Mouse (Mus musculus): Measurements from ENCODE around the gene Trim7.
"Not testable (repeated sequence)": the region's sequence is repeated elsewhere in the genome, so short reads cannot be mapped to it uniquely, and the experiment has no call there.

Gene Trim7

GRCm38 (mm10) chr11:48852624-48853473 is 26.9 kb downstream of the Trim7 start:
- peak in 1 of 2 experiments; percentile 32 for DNase-seq

- DNase-seq: peak; percentile 87 to 95
These were observed 27.7 kb downstream of the Trim7 start for GRCm38 (mm10) chr11:48853474-48854180.

- peak; percentile 69 to 73 for DNase-seq
These were observed 33.1 kb downstream of the Trim7 start for GRCm38 (mm10) chr11:48859014-48859413.

- DNase-seq: no peak
These were observed 36.9 kb downstream of the Trim7 start for GRCm38 (mm10) chr11:48862784-48863319.

DNA sequence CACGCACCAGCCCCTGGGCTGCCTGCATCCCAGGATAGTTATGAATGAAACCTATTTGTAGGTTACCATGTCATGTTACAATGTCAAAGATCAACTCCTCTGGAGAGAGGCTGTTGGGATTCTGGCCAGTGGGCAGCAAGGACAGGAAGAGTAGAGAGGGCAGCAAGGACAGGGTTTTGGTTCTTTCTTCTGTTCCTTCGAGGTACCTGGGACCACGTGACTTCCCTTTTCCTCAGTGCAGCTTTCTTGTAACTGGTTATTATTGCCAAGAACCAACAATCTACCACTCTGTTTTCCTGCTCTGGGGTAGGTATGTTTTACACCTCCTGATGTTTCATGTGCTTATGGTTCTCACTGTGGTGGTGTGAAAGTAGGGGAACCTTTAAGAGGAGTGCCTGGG is 37.9 kb downstream of the Trim7 start:
- no peak for DNase-seq

GRCm38 (mm10) chr11:48866481-48866880 is 40.5 kb downstream of the Trim7 start:
- no peak for DNase-seq

GRCm38 (mm10) chr11:48869380-48870110 is 43.6 kb downstream of the Trim7 start:
- no peak for DNase-seq

- DNase-seq: no peak
These were observed 44.8 kb downstream of the Trim7 start for GRCm38 (mm10) chr11:48870781-48871180.

GRCm38 (mm10) chr11:48871201-48871772 is 45.3 kb downstream of the Trim7 start, which contains the start of gene Irgm1:
Gene Irgm1, minus strand, starts transcription at chr11:48871683.
- peak; percentile 32 to 37 for DNase-seq

DNA sequence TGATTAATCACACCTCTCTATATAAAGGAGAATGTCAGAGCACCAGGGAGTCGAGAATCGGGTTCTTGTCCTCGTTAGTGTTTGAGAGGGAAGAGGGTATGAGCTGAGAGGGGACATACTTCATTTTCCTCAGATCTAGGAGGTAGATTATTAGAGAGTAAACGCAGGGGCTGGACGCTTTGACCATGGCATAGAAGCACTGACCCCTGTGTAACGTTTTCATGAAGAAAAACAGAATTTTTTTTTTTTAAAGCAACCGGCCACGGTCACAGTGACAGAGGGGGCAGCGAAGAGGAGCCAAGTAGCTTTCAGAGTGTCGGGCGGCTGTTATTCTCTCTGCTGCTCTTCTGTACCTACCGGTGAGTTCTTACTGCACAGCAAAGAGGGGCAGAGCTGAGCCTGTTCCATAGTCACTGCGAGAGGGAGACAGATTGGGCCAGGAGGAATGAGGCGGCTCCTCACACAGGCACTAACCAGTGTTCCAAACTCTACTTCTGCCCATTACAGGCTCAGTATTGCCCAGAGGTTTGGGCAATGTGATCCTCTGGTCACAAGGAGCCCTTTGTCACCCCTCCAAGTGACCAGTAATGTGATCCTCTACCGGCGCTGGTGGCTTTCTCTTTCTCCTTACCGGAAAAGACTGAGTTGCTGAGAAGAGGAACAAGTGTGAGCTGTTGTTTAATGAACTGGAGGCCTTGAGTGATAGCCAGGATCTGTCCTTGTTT is 46.0 kb downstream of the Trim7 start:
- peak in 1 of 2 experiments; percentile 30 for DNase-seq

GRCm38 (mm10) chr11:48872695-48873300 is 46.9 kb downstream of the Trim7 start:
- DNase-seq: no peak

- DNase-seq: no peak
These were observed 47.8 kb downstream of the Trim7 start for GRCm38 (mm10) chr11:48873591-48874290.

DNA sequence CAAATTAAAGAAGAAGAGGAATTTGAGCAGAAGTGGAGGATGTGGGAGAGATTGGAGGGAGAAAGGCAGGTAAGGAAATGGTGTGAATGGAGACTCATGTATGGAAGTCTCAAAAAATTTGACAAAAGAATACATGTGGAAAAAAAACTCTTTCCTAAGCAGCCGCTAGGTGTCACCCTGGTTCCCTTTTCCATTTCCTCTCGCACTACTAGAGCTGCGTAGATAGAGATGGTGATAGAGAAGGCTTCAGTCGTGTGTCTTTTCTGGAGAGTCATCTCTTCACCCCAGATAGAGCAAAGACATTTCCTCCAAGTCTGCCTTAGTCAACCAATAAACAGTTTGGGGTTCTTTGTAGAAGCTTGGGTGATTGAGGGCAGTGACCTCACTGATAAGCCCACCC is 48.5 kb downstream of the Trim7 start:
- DNase-seq: peak; percentile 60 to 62

DNA sequence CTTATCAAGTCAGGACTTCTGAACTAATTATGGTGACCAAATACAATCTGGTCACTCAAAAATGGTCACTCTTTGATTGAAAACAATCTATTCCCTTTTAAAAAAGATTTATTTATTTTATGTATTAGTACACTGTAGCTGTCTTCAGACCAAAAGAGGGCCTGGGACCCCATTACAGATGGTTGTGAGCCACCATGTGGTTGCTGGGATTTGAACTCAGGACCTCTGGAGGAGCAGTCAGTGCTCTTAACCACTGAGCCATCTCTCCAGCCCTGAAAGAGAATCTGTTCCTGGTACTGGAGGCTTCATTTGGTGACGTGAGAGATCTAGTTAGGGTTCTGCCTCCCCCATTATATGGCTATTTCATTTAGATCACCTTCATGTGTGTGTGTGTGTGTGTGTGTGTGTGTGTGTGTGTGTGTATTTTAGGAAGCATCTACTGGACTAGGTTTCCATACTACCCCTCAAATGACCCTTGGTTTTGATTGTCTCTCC is 49.5 kb downstream of the Trim7 start:
- DNase-seq: not testable (repeated sequence)

GRCm38 (mm10) chr11:48876680-48877079 is 50.7 kb downstream of the Trim7 start:
- DNase-seq: no peak

DNA sequence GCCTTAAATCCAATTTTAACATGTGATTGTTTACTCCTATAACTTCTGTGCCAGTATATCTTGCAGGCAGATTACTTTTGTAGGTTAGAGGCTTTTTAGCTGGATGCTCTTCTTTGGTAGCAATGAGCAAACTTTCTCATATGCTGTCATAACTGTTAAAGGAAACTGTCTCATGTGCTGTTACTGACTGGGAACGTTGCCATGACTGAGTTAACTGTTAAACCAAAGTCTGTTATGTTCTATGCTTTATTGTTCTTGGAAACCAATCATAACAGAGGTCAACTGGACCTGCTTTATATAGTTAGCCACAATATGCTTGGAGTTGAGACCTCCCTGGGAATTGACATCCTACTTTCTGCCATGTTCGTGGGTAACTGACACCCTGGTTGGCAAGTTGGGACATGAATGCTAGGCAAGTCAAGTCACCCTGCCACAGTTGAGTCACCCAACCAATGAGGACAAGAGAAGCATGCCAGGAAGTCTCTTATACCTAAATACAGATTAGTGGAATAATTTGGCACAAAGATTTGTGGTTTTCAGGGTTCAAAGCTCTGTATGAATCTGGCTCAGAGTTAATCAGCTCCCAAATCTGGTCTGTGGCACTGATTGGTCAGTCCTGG is 73.0 kb downstream of the Trim7 start:
- DNase-seq: no peak

DNA sequence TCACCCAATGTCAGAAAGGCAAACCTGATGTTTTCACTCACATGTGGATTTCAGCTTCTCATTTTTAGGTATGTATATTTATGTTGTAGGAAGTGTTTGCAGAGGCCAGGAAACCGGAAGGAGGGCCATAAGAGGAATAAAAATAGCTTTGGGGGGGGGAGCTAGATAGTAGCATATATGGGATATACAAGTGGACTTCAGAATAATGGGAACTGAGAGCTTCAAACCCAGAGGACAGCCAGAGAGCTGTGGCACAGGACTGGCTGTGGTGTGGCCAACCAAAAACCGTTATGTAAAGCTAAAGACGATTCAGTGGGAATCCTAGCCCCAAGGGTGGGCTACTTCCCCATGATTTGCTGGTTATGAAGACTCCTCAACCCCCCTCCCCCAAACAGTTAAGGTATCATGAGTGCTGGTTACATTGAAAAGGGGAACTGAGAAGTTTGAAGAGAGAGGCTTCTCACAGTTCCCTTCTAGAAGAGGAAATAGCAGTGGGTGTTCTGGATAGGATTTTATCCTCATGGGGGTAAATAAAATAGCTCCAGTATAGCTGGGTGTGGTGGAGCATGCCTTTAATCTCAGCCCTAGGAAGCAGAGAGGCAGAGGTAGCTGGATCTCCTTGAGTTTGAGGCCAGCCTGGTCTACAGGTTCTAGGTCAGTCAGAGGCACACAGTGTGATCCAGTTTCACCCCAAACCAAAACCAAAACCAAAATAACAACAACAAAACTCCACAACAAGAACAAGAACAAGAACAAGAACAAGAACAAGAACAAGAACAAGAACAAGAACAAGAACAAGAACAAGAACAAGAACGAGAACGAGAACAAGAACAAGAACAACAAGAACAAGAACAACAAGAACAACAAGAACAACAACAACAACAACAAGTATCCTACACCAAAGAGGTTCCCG is 75.0 kb downstream of the Trim7 start:
- not testable (repeated sequence) for DNase-seq

DNA sequence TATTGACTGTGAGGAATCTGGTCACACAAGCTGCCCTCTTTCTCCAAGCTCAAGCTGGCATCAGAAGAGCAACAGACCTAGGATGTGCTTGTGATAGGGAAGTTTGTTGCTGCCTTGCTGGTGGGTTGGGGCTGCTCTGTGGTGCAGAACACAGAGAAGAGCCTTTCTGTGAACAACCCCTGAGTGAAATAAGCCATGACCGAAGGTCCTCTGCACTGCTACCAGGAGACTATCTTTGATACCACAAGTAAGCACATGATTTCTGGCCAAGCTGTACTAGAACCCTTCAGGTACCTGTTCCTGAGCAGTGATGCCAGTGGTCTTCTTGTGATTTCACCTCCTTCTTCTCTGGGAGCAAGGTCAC is 75.6 kb downstream of the Trim7 start:
- DNase-seq: not testable (repeated sequence)
